In the genomic region with DNA sequence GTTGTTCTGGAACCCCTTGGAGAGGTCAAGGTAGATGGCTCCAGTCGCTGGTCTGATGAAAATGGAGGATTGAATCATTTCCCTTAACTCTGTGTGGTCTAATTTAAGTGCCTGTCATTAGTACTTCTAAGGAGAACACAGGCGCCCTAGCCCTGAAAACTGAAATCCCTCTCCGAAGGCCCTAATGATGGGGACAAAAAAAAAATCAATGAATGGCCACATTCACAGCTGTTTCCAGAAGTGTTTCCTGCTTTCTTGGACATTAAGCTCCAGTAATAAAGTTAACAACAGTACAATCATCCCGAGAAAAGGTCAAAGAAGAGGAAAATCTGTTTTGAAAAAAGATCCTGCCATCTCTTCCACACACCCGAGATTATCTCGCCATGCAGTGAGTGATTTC, we compare ENCODE assay signal across 9 mouse cellular contexts.
DNase-seq lines count a peak whose midpoint lies in the region; ATAC-seq and TF ChIP-seq lines count a peak whose summit lies in the region.
"Had no signal": no experiment of that assay in that cellular context is flagged by ENCODE, and none has a peak within 500 bp of the region (broad histone marks: within the 10 kb centered on the region; RNA-seq: fewer than 3 reads in every experiment).

No protein-coding gene starts in this region.

- H3K79me2 ChIP-seq in liver, adult 2 months (ENCODE audit: control insufficient read depth, insufficient read depth, low read length) = no peaks in the 10 kb centered on the region

- H3K9me3 ChIP-seq in forebrain, embryonic 13.5 days (replicated peaks) = no peaks in the 10 kb centered on the region
- 0 out of 2 replicates have a peak, but pooled peaks cover 2% of the 10 kb centered on the region for H3K9me3 ChIP-seq in limb, embryonic 12.5 days

- WGBS in liver, adult 2 months = 14% methylated on average over 6 of the region's 6 CpGs
- 12% methylated on average over 6 of the region's 6 CpGs for WGBS in forebrain, embryonic 13.5 days
- 13% methylated on average over 6 of the region's 6 CpGs for WGBS in limb, embryonic 12.5 days
- WGBS in olfactory bulb, adult 2 months = 56% methylated on average over 6 of the region's 6 CpGs

- TF ChIP-seq POLR2A in liver, adult 2 months (IDR thresholded peaks at IDR 0.05; ENCODE audit: extremely low read depth, insufficient read depth, low read length) = no peak
- no peak for TF ChIP-seq POLR2A in olfactory bulb, adult 2 months (IDR thresholded peaks at IDR 0.05; ENCODE audit: insufficient read depth, low read depth, low read length)

- no peak for TF ChIP-seq CTCF in liver, adult 2 months (IDR thresholded peaks at IDR 0.05; ENCODE audit: low read depth, low read length)
- TF ChIP-seq CTCF in olfactory bulb, adult 2 months (IDR thresholded peaks at IDR 0.05; ENCODE audit: insufficient read depth, low read depth, low read length) = no peak

- H3K27ac ChIP-seq in liver, adult 2 months (replicated peaks; ENCODE audit: insufficient read depth, low read depth, low read length) = peak overlapping the region; percentile 72
- H3K27ac ChIP-seq in forebrain, embryonic 13.5 days = peak overlapping the region; percentile 99
- H3K27ac ChIP-seq in limb, embryonic 12.5 days = peak overlapping the region; percentile 93
- peak overlapping the region; percentile 37; the same call in 1 of the 2 replicates for H3K27ac ChIP-seq in olfactory bulb, adult 2 months (ENCODE audit: insufficient read depth, low read depth, low read length)

- no peaks in the 10 kb centered on the region for H3K27me3 ChIP-seq in liver, adult 2 months (ENCODE audit: control insufficient read depth, insufficient read depth, low read length)
- H3K27me3 ChIP-seq in forebrain, embryonic 13.5 days = no peaks in the 10 kb centered on the region
- H3K27me3 ChIP-seq in limb, embryonic 12.5 days = no peaks in the 10 kb centered on the region
- H3K27me3 ChIP-seq: Patski had no signal

- peaks cover 16% of the 10 kb centered on the region for H3K4me1 ChIP-seq in liver, adult 2 months (ENCODE audit: control insufficient read depth, insufficient read depth, low read length)
- peaks cover 53% of the 10 kb centered on the region for H3K4me1 ChIP-seq in forebrain, embryonic 13.5 days
- peaks cover 37% of the 10 kb centered on the region for H3K4me1 ChIP-seq in limb, embryonic 12.5 days (replicated peaks)
- H3K4me1 ChIP-seq in olfactory bulb, adult 2 months (ENCODE audit: control insufficient read depth, insufficient read depth, low read length) = peaks cover 25% of the 10 kb centered on the region

- H3K4me2 ChIP-seq in forebrain, embryonic 13.5 days = peak overlapping the region; percentile 55
- peak overlapping the region; percentile 53 for H3K4me2 ChIP-seq in limb, embryonic 12.5 days

- peak; percentile 49 for ATAC-seq in forebrain, embryonic 13.5 days
- no peak for ATAC-seq in limb, embryonic 12.5 days (ENCODE audit: insufficient number of reproducible peaks, insufficient read depth, low FRiP score, low TSS enrichment, low read depth)

- no peak overlapping the region for H3K9ac ChIP-seq in liver, adult 2 months (ENCODE audit: low read depth, low read length)
- H3K9ac ChIP-seq in forebrain, embryonic 13.5 days = no peak overlapping the region; the same call in 1 of the 2 replicates
- no peak overlapping the region for H3K9ac ChIP-seq in limb, embryonic 12.5 days (replicated peaks)

- H3K4me3 ChIP-seq in liver, adult 2 months (ENCODE audit: insufficient read depth, low read depth, low read length) = no peak overlapping the region
- H3K4me3 ChIP-seq in forebrain, embryonic 13.5 days = no peak overlapping the region
- no peak overlapping the region for H3K4me3 ChIP-seq in limb, embryonic 12.5 days (replicated peaks)
- no peak overlapping the region for H3K4me3 ChIP-seq in olfactory bulb, adult 2 months (ENCODE audit: insufficient read depth, low read depth, low read length)

- H3K36me3 ChIP-seq in liver, adult 2 months (ENCODE audit: control insufficient read depth, insufficient read depth, low read length) = no peaks in the 10 kb centered on the region
- no peaks in the 10 kb centered on the region for H3K36me3 ChIP-seq in forebrain, embryonic 13.5 days (ENCODE audit: poor library complexity, severe bottlenecking)
- no peaks in the 10 kb centered on the region for H3K36me3 ChIP-seq in limb, embryonic 12.5 days

- DNase-seq in liver, adult 2 months (ENCODE audit: extremely low read depth, low read depth, low spot score) = no peak
- DNase-seq in liver = no peak
- no peak for DNase-seq in gastrocnemius, adult 8-10 months (ENCODE audit: low spot score in 2 of 2)
- DNase-seq in natural killer cell, adult 2 months (ENCODE audit: low spot score in 2 of 2) = no peak
- DNase-seq in right cerebral cortex, postnatal 36 days (ENCODE audit: low spot score in 2 of 2) = no peak

Comparison
In these comparisons a context has a peak if more than half of its experiments do, and no peak if none do; other contexts are left out.
1. H3K27ac ChIP-seq: peak in every context shown above with its lines; median percentile 99 in forebrain, embryonic 13.5 days; 93 in limb, embryonic 12.5 days; 72 in liver, adult 2 months; 37 in olfactory bulb, adult 2 months.